Mouse (Mus musculus) cerebral cortex, adult 2 months (tissue): ENCODE data around the gene Sh3bp5l.

Experiments used
- WGBS: fragments of 180-500 bp; shearing (Covaris S2); methylation state at CpG from one replicate; pipeline ENCODE4 v1.1.7; 2018; 5-methylcytosine and 5-hydroxymethylcytosine counted together

Sh3bp5l gene

GRCm38 (mm10) chr11:58377686-58378085 lies 47.2 kb downstream of the Sh3bp5l start:
- 76% methylated on average over 1 of the region's 1 CpGs for WGBS

- WGBS: 86% methylated on average over 3 of the region's 3 CpGs
These were observed 48.3 kb downstream of the Sh3bp5l start, which contains the start of gene Lypd8 for GRCm38 (mm10) chr11:58378763-58379278. Gene Lypd8, plus strand, starts transcription at chr11:58379043.

GRCm38 (mm10) chr11:58379516-58379915 lies 49.0 kb downstream of the Sh3bp5l start:
- 93% methylated on average over 1 of the region's 1 CpGs for WGBS

DNA sequence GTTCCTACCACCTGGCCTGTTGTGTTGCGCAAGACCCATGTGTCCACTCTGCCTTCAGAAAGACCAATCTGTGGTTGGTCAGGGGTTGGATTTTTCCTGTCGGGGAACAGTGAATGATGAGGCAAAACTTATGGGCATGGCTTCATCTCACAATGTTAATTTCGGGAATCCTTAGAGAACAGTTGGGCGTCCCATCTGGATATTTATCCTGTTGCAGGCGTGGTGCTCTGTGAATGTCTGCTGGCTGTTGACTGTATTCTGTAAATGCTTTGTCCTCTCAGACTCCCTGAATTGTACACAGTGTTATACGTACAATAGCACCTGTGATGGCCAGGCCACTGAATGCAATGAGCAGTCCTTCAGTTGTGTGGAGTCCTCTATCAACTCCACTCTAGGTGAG lies 51.9 kb downstream of the Sh3bp5l start:
- 70% methylated on average over 6 of the region's 6 CpGs for WGBS
